Mouse (Mus musculus) thymus, postnatal 10 days (tissue): ENCODE results near the gene St3gal6.
A peak's percentile ranks its signal among the peaks of the same experiment; 100 is the strongest.
"Not testable (repeated sequence)": the region's sequence is repeated elsewhere in the genome, so short reads cannot be mapped to it uniquely, and the experiment has no call there.

Source experiments
- DNase-seq, 2 experiments: peaks; one replicate each; pipeline ENCODE4 v3.0.0; 2021; ENCODE audit warnings: low spot score in 2 of 2

St3gal6 gene

DNA sequence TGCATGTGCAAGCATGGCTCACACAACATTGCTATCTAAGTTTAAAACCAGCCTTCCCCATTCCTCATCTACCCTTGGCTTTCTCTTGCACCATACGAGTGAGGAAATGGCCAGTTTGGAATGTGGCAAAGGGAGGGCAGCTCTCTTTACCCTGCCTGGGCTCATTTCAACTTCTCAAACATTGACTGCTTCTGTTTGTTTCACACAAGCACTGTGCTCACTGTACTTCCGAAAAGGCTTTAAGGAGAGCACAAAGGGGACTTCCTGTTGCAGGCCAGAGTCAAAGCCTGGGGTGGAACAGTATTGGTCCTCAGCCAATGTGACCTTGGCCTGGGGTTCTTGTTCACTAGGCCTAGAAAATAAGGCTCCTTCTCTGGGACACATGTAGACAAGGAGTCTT, 47.7 kb downstream of the St3gal6 start:
- no peak for DNase-seq

DNA sequence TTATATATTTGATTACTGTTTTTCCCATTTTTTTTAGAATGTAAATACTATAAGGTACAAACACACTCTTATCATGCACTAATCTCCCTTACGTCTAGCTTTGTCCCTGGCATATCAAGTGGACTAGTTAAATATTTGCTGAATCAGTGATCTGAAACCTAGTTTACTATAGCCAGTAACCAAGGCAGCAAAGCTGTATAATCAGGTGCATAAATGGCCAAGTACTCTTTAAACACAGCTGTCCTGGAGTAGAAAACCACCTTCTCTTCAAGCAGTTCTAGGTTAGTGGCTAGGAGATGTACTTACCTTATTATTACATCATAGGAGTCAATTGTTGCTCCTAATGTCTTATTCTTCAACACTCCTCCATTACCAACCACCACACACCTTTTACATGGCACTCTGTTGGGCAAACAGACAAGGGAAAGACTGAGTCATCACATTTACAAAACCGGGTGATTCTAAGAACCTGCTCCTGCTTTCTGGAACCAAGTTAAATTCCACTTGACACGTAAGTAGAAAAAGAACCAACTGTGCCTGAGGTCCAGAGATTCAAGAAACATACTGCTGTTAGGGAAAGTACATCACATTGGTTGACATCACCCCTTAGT, 48.4 kb downstream of the St3gal6 start:
- DNase-seq = no peak

DNA sequence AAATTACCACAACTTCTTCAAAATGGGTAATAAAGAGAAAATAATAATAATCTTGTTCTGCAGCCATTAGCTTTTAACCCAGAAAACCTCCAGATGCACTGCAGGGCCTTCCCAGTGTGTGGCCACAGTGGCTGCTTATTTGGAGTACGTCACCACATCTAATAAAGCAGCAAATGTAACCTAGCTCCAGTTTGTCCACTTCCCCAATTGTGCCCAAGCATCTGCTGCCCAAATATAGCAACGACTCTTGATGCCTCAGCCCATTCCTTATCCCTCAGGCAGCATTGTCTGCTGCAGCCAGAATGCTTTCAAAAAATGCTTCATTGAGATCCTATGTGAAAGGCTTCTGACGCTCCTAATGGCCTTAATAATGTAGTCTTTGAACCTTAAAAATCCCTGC, 49.2 kb downstream of the St3gal6 start:
- DNase-seq = no peak

DNA sequence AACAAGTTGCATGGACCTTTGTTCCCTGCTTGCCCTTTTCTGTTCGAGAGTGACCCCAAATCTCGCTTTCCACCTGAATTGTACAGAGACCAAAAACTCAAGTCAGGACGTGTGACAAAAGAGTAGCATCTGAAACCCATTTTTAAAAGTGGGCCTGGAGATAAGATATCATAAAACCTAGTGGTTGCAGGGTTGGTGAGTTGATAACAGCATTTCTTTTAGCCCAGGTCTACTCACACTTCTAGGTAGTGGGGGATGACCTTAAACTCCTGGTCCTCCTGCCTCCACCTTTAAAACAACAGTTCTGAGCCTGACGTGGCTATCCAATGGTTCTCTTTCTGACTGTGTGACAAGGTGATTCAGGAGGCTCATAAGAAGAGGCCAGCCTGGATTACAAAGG, 53.2 kb downstream of the St3gal6 start:
- DNase-seq = no peak

DNA sequence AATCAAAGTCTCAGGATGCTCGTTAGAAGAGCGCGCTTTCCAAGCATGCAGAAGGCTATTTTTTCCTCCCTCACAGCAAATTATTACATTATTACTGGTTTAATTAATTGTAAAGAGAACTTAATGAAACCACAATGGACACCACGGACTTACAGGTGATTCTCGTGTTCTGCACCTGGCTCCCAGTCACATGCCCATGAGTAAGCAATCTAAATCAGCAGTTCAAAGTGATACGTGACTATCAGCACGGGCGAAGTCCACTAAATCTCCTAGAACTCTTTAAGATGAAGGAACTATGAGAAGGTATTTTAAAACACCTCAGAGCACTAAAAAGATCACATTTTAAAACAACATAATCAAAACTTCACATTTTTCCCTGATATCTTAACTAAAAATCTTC, 54.0 kb downstream of the St3gal6 start:
- no peak for DNase-seq

DNA sequence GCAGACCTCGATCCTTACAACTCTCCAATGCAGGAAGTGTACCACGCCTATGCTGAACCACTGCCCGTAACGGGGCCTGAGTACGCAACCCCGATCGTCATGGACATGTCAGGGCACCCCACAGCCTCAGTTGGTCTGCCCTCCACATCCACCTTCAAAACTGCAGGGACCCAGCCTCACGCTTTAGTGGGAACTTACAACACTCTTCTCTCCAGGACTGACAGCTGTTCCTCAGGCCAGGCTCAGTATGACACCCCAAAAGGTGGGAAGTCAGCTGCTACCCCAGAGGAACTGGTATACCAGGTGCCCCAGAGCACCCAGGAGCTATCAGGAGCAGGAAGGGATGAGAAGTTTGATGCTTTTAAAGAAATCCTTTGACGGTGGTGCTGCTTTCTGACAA, 58.6 kb downstream of the St3gal6 start:
- no peak for DNase-seq

DNA sequence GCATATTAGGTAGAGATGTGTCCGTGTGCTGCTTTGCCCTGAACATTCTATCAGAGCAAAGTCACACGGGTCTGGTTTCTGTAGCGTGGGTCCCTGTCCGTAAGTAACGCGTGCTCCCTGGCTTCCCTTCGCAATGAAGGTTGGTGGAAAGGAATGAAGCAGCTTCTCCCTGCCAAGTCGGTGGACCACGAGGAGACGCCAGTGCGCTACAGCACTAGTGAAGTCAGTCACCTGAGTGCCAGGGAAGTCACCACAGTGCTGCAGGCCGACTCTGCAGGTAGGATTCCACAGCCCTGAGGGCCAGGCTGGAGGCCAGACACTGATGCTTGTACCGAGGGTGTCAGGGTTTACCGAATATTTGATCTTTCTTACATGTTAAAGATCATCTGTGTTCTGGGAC, 60.0 kb downstream of the St3gal6 start:
- DNase-seq = no peak

DNA sequence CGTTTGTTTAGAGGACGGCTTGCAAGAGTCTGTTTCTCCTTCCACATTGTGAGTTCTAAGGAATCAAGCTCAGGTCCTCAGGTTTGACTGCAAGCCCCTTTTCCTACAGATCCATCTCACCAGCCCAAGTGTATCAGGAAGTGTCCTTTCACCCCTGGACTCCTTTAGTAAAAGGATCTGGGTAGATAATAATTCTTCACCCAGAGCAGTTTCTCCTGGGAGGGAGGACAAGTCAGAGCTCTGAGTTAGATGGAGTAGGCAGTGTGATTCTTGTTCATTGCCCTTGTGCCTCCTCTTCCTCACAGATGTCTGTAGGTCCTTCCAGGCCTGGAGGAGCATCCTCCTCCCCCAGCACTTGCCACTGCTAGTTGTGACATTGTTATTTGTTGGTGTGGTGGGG, 61.5 kb downstream of the St3gal6 start:
- DNase-seq = no peak

DNA sequence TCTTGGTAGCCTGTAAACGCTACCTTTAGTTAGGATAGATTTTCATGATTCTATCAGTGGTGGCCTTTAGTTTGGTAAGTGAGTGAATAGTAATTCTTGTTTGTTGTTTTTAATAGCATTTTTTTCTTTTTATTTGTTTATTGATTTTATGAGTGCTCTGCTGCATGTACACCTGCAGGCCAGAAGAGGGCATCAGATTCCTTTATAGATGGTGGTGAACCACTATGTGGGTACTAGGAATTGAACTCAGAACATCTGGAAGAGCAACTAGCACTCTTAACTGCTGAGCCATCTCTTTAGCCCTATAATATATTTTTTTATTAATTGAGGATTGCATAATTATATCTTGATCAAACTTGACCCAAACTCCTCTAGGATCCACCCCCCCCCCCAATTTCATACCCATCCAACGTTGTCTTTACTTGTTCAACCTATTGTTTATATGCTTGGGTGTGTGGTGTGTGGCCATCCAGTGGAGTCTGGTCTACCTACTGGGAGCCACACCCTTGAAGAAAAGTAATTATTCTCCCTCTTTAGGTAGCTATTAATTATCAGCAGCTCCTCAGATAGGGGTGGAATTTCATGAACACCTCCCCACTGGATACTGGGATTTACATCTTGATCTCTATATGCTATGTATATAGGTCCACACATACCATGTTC, 62.1 kb downstream of the St3gal6 start:
- no peak for DNase-seq

DNA sequence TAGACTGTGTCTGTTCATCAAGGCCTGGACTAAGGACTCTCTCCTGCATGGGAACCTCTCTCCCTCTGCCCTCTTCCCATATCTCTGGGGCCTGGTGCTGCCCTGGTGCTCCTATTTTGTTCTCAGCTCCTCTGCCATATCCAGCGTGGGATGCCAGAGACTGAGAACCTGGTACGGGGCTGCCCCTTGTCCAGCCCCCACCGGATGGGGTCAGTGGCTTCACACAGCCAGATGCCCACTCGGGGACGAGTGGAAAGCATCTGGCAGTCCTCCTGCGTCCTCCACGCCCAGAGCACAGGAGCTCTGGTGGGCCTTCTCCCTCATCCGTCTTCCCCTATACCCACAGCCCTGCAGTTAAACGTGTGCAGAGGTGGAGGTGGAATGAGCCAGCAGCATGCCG, 63.7 kb downstream of the St3gal6 start:
- DNase-seq = no peak

DNA sequence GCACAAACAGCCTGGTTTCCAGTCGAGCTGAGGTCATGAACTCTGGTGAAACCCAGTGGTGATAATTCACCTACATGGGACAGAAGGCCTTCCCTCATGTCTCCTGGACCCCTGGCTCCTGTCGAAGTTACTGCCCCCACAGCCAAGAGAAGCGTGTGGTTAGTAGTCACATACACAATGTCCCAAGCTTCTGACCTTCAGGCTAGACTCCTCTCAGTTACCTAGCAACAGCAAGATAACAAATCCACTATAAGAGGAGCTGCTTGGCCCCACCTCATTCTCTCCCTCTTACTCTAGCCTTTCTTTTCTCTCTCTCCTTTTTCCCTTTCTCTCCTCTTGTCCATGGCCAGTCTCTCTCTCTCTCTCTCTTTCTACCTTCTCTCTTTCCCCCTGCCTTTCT, 64.1 kb downstream of the St3gal6 start:
- DNase-seq = not testable (repeated sequence)

DNA sequence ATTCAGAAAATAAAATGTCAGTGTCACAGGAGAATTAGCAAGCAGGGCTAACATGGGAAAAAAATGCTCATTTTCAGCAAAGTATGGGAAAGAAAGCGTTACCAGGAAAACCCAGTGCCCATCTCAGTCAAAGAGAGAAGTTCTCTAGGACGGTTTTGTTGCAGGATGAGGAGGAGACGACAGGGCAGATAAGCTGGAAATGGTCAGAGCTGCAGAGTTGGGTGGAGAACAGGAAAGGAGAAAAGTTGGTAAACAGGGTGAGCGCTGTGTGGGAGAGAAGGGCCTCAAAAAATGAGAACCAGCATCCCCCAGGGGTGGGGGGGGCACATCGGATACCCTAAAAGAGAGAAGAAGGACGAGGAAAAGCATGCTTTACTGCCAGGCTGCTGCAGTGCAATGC, 67.1 kb downstream of the St3gal6 start:
- no peak for DNase-seq

DNA sequence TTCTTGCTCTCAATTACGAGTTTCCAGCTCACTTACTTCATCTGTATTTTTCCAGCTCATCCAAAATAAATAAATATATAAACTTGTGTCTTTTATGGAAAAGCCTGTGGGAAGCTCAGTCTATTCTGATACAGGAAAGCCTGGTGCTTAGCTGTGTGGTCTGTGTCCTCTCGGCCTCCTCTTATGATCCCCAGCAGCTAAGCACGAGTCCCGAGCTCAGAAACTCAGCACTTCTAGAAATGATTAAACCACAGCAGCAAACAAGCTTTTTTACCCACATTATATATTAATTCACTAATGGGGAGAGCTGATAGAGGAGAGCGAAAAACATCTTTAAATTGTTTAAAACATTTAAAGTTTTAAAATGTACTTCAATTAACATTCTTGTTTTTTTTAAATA, 67.6 kb downstream of the St3gal6 start:
- DNase-seq = no peak

DNA sequence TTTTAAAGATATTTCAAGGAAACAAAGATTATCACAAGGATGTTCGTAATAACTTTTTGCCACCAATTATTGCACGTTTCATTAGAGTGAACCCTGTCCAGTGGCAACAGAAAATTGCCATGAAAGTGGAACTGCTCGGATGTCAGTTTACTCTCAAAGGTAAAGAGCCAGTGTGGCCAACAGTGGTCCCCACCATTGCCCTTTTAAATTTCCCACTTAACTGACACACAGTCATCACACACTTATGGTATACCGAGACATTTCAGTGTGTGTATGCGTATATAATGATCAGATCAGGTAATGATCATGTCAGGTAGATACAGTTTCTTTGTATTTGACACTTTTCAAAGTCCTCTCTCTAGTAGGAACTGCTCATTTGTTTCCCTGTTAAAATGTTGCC, 68.9 kb downstream of the St3gal6 start:
- no peak for DNase-seq

DNA sequence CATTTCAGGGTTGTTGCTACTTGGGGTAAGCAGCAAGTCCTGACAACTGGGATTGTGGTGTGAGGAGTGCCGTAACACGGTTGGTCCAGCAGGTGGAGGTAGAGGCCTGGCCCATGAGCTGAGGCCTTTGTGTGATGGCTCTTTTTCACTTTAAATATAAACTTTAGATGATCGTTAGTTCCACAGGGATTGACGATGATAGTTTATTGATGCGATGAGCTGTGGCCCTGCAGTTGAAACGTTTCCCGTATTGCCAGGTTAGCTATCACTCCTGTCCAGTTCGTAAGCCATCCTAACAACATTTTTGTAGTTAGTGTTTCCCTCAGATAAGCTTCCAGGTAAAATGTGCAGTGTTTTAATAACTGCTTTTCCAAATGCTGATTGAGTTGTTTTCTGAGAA, 69.4 kb downstream of the St3gal6 start:
- peak; percentile 10 to 53 for DNase-seq

DNA sequence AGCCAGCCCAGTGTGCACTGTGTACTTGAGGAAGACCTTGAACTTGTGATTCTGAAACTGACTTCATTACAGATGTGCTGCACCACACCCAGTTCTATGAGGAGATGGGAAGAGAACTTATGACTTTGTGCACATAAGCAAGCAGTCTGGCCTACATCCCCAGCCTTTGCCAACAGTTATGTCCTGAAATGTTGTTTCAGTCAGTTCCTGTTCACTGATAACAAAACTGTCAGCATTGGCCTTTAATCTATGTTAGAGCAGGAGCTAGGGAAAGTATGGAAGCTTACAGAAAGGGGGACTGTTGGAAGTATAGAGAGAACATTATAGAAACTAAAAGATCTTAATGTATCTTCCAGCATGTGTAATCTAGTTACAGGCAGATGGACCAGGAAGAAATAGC, 70.2 kb downstream of the St3gal6 start:
- DNase-seq = no peak

DNA sequence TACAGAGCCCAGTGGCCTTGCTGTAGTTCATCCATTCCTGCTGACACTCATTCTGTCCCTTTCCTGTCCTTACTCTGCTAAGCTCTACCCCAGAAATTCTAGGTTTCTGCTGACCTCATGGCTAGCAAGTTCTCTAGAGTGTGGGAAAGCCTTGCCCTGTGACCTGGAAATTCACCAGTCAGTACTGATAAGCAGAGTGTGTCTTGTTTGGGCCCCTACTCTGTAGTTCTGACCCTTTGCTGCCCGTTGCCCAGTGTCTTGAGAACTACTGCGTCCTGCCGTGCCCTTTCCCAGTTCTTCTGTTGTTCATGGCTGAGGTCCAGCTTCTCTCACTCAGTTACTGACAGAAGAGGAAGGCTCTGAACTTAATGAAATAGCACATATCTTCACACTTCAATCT, 70.9 kb downstream of the St3gal6 start:
- DNase-seq = no peak

DNA sequence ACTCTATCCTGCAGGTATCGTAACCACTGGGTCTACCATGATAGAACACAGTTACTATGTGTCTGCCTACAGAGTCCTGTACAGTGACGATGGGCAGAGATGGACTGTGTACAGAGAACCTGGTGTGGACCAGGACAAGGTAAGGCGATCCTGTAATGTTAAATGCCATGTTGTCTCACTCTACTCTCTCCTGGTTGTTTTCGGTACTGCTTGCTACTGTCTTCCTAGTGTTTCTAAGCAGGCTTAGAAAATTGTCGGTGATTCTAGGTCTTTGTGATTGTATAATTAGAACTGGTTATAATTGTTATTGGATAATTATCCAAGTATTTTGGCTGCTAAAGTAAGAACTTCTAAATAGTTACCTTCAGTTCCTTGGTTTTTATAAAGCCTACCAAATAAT, 72.4 kb downstream of the St3gal6 start:
- no peak for DNase-seq

DNA sequence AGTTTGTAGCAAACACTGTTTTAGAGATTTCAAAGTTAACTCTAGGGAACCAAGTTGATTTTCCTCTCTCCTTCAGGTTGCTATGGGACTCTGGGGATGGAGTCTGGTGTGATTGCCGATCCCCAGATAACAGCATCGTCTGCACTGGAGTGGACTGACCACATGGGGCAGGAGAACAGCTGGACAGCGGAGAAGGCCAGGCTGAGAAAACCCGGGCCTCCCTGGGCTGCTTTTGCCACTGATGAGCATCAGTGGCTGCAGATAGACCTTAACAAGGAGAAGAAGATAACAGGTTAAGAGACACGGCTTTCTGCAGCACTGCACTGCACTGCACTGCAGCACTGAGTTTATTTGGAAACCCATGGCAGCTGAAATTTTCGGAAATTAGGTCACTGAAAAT, 73.4 kb downstream of the St3gal6 start:
- no peak for DNase-seq

DNA sequence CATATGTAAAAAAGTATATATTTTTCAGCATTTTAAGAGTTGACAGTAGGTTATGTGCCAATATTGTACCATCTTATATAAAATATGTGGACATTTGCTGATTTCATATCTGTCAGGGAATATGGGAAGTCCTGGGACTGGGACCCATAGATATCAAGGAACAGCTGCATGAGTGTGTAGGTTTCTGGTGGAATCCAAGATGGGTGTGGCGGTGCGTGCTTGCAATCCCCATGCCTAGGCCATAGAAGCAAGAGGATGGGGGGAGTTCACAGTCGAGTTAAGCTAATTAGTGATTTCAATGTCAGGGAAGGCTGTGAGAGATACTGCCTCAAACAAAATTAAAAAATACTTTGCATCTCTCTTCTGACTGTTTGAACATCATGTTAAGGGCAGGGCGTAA, 75.0 kb downstream of the St3gal6 start:
- DNase-seq = no peak

DNA sequence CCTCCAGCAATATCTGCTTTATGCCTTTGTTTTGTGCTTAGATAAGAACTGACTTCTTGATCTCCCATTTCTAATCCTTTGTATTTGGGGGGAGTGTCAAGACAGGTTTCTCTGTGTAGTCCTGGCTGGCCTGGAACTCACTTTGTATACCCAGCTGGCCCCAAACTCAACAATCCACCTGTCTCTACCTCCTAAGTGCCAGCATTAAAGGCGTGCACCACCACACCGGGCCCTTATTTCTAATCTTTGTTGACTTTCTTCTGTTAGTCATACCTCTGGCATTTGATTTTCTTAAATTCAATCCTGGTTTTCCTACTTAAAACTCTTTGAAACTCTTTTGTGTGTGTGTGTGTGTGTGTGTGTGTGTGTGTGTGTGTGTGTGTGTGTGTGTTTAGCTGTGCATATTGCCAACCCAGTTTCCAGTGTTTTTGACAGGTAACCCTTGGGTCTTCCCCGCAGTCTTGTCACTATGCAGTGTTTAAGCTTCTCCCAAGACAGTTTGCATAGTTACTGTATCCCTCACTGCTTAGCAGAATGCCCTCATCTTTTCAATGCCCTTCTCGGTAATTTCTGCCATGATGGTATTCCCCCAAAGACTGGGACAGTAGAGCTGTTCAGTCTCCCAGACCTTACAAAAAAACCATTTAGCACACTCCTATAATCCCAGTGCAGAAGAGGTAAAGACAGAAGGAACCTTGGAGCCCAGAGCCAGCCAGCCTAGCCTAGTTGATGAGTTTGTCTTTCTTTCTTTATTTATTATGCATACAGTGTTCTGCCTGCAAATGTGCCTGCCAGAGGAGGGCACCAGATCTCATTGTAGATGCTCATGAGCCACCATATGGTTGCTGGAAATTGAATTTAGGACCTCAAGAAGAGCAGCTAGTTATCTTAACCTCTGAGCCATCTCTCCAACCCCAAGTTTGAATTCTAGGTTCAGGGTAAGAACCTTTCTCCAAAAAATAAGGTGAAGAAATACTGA, 77.5 kb downstream of the St3gal6 start:
- no peak for DNase-seq

DNA sequence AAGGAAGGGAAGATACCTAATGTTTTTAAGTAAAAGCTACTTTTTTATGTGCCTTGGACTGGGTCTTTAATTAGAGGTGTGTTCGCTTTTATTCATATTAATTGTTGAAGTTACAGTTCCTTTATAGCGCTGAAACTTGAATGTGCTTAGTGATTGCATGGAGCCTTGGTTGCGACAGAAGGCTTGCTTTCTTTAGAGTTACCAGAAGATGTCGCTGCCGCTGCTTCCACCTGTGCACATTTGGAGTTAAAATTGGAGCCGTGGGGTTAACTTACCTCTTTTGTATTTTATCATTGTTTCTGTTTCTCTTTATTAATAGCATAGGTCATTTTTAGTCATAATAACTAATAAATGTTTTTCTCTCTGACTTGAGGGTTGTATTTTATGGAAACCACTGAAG, 79.3 kb downstream of the St3gal6 start:
- DNase-seq = no peak

DNA sequence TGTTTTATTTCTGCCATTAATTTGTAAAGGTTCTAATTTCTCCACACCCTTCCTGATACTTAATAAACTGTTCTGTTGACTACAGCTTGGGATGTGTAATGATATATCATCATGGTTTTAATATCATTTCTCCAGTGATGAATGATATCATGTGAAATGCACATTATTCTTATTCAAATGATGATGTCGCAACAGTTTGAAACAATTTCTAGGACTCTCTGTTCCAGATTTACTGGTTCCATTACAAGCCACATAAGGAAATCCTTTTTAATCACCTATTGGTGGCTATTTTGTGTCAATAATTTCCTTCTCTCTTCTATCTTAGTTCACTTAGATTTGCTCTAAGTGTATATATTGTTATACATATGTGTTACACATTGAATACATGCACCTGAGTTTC, 91.7 kb downstream of the St3gal6 start:
- DNase-seq = no peak
